Mouse (Mus musculus) heart, postnatal 4 days (tissue): Measurements from ENCODE around the gene Zfp865. TPM values are rescaled to one million over a fixed set of nuclear protein-coding genes. Genes with fewer than 3 reads are reported as not detected.
"Not testable (repeated sequence)": the region's sequence is repeated elsewhere in the genome, so short reads cannot be mapped to it uniquely, and the experiment has no call there.

Source experiments
- DNase-seq: peaks from one replicate; pipeline ENCODE4 v3.0.0; 2021
- total RNA-seq, 2 experiments: library from RNA; stranded (reverse); gene quantifications; 2 replicates each; pipeline ENCODE4 v1.2.3; 2021

Zfp865 gene
- total RNA-seq, 2 experiments from 2014 or later, result 26.0 to 26.6 TPM

- peak; percentile 95 for DNase-seq
Observed at GRCm38 (mm10) chr7:5015118-5016001, 4.8 kb upstream of the Zfp865 start, which contains the start of gene Gm44973. Gene Gm44973 (plus strand): TSS chr7:5015496.

GRCm38 (mm10) chr7:5016057-5016456 lies 4.1 kb upstream of the Zfp865 start:
- no peak for DNase-seq

- DNase-seq, result no peak
Observed at GRCm38 (mm10) chr7:5016920-5017319, 3.3 kb upstream of the Zfp865 start.

GRCm38 (mm10) chr7:5017352-5017751 lies 2.8 kb upstream of the Zfp865 start:
- peak; percentile 49 for DNase-seq

GRCm38 (mm10) chr7:5017931-5018330 lies 2.2 kb upstream of the Zfp865 start:
- no peak for DNase-seq

GRCm38 (mm10) chr7:5019576-5019975 lies 600 bp upstream of the Zfp865 start:
- not testable (repeated sequence) for DNase-seq

- no peak for DNase-seq
Observed at GRCm38 (mm10) chr7:5020685-5021084, 509 bp downstream of the Zfp865 start.

- DNase-seq, result no peak
Observed at GRCm38 (mm10) chr7:5021197-5021596, 1.0 kb downstream of the Zfp865 start.

- no peak for DNase-seq
Observed at GRCm38 (mm10) chr7:5029543-5029942, 9.4 kb downstream of the Zfp865 start.

- no peak for DNase-seq
Observed at GRCm38 (mm10) chr7:5029946-5030345, 9.8 kb downstream of the Zfp865 start.

- DNase-seq, result peak; percentile 16
Observed at GRCm38 (mm10) chr7:5030554-5031275, 10.5 kb downstream of the Zfp865 start.

- no peak for DNase-seq
Observed at GRCm38 (mm10) chr7:5031496-5031895, 11.3 kb downstream of the Zfp865 start.

GRCm38 (mm10) chr7:5033818-5034217 lies 13.6 kb downstream of the Zfp865 start, which contains the start of gene 4632433K11Rik:
Gene 4632433K11Rik (plus strand): TSS chr7:5034118.
- DNase-seq, result no peak

- DNase-seq, result no peak
Observed at GRCm38 (mm10) chr7:5035628-5036027, 15.5 kb downstream of the Zfp865 start.

GRCm38 (mm10) chr7:5036136-5036535 lies 16.0 kb downstream of the Zfp865 start:
- no peak for DNase-seq

GRCm38 (mm10) chr7:5037026-5037425 lies 16.9 kb downstream of the Zfp865 start:
- no peak for DNase-seq

- no peak for DNase-seq
Observed at GRCm38 (mm10) chr7:5037467-5037866, 17.3 kb downstream of the Zfp865 start.

GRCm38 (mm10) chr7:5038109-5038732 lies 18.0 kb downstream of the Zfp865 start, which contains the start of gene Zfp784:
Gene Zfp784 (minus strand): TSS chr7:5038446.
- peak; percentile 95 for DNase-seq

GRCm38 (mm10) chr7:5038940-5039339 lies 18.8 kb downstream of the Zfp865 start:
- no peak for DNase-seq

GRCm38 (mm10) chr7:5044981-5045380 lies 24.8 kb downstream of the Zfp865 start:
- no peak for DNase-seq

- DNase-seq, result no peak
Observed at GRCm38 (mm10) chr7:5046112-5046511, 25.9 kb downstream of the Zfp865 start.

GRCm38 (mm10) chr7:5047313-5047712 lies 27.1 kb downstream of the Zfp865 start:
- DNase-seq, result no peak
